Mouse (Mus musculus) kidney, embryonic 15.5 days (tissue): ENCODE results near the gene Rad18. TPM values are rescaled to one million over a fixed set of nuclear protein-coding genes. Genes with fewer than 3 reads are reported as not detected.

Experiments used
- ATAC-seq: fragments of 200-750 bp; cut with Nextera tagmentation; replicated peaks from 2 replicates; pipeline ENCODE4 v1.8.0; 2017; ENCODE audit warnings: moderate TSS enrichment; ENCODE audit not compliant: low FRiP score
- H3K27ac ChIP-seq: fragments of 300-500 bp; sonication (generic); 2 replicates; pipeline ENCODE4 v1.5.1; 2015; ENCODE audit warnings: mild to moderate bottlenecking, inconsistent platforms
- H3K27me3 ChIP-seq: fragments of 300-500 bp; sonication (generic); 2 replicates; pipeline ENCODE4 v1.6.1; 2015; ENCODE audit warnings: inconsistent platforms
- H3K36me3 ChIP-seq: fragments of 300-500 bp; sonication (generic); 2 replicates; pipeline ENCODE4 v1.6.1; 2015; ENCODE audit warnings: inconsistent platforms
- H3K4me1 ChIP-seq: fragments of 300-500 bp; sonication (generic); 2 replicates; pipeline ENCODE4 v1.6.1; 2015; ENCODE audit warnings: inconsistent platforms
- H3K4me2 ChIP-seq: fragments of 300-500 bp; sonication (generic); 2 replicates; pipeline ENCODE4 v1.6.1; 2015; ENCODE audit warnings: moderate library complexity, mild to moderate bottlenecking, inconsistent platforms
- H3K4me3 ChIP-seq: fragments of 300-500 bp; sonication (generic); replicated peaks from 2 replicates; pipeline ENCODE4 v1.5.1; 2015; ENCODE audit warnings: mild to moderate bottlenecking, inconsistent platforms
- H3K9ac ChIP-seq: fragments of 300-500 bp; sonication (generic); 2 replicates; pipeline ENCODE4 v1.6.1; 2015; ENCODE audit warnings: mild to moderate bottlenecking, inconsistent platforms
- H3K9me3 ChIP-seq: fragments of 300-500 bp; sonication (generic); replicated peaks from 2 replicates; pipeline ENCODE4 v1.6.1; 2016; ENCODE audit warnings: inconsistent platforms
- WGBS: fragments of 180-500 bp; shearing (Covaris S2); methylation state at CpG from one replicate; pipeline ENCODE4 v1.1.7; 2015; ENCODE audit warnings: mixed read lengths; 5-methylcytosine and 5-hydroxymethylcytosine counted together
- polyA plus RNA-seq: library from polyadenylated mRNA; unstranded; fragments of >200 nt; fragmentation: Nextera tagmentation; extraction: Ambion mirVana; gene quantifications from 2 replicates; pipeline ENCODE4 v1.2.1, GENCODE M21; 2015

The Rad18 gene
- polyA plus RNA-seq, 1 experiment from 2014 or later: 46.9 TPM

DNA sequence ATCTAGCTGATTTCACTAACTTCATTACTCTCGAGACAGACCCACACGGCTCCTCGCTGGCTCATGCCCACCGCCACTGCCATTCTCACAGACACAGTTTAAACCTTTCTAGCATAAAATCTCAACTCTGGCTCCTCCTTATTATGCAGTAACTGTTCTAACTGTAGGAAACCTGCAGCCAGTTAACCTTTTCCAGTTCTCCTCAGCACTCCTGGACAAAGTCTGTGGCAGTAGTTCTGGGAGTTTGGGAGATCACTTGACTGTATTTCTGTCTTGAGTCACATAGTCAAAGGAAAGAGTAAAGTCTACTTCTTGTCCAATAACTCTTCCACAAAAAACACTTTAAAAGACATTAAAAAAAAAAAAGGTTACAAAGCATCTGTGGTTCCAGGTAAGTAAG is 66.2 kb downstream of the Rad18 start:
- no peak overlapping the region for H3K4me2 ChIP-seq
- no peak for ATAC-seq
- H3K36me3 ChIP-seq: peaks cover 23% of the 10 kb centered on the region
- WGBS: 88% methylated on average over 4 of the region's 4 CpGs
- no peaks in the 10 kb centered on the region for H3K27me3 ChIP-seq
- H3K27ac ChIP-seq: no peak overlapping the region
- H3K4me1 ChIP-seq: no peaks in the 10 kb centered on the region
- H3K9me3 ChIP-seq: no peaks in the 10 kb centered on the region
- no peak overlapping the region for H3K4me3 ChIP-seq
- no peak overlapping the region for H3K9ac ChIP-seq

DNA sequence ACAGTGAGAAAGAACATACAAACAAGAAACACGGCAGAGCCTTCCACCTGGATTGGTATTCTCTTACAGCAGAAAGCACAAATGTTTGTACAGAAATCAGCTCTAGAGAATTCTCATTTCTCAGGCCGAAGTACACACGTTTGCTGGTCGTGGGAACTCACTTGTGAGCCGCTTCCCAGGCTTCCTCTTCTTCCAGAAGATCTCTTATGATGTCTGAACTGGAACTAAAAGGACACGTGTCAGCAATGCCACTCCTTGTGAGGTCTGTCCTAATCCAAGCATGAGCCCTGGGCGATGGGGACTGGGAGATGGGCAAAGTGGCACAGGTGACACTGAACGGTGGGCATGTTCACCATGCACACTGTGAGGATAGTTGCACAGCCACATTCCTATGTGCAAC is 68.2 kb downstream of the Rad18 start:
- Histone ChIP-seq H3K4me3 (no peak overlapping the region), H3K9me3 (no peaks in the 10 kb centered on the region), H3K27me3 (no peaks in the 10 kb centered on the region), H3K4me2 (no peak overlapping the region), H3K4me1 (no peaks in the 10 kb centered on the region), H3K36me3 (peaks cover 32% of the 10 kb centered on the region), H3K9ac (no peak overlapping the region), H3K27ac (no peak overlapping the region)
- 82% methylated on average over 8 of the region's 8 CpGs for WGBS
- 0 out of 2 replicates have a peak, but pooled peaks have one; percentile 18 for ATAC-seq

DNA sequence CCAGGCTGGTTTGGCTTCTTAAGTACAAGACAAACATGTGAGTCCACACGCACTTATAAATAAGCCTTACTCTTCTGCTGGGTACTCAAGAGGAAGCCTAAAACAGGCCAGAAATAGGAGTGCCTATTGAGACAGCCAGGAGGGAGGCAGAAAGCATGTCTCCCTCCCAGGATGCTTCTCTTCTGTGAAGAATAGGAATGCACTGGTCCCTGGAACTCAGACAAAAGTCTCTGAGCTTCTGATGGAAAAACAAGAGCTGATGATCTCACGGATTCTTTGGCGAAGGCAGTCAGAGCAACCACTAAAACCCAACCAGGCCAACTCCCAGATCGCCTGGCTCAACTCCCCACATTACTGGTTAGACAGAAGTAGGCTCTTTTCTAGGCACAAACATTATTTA is 74.2 kb downstream of the Rad18 start:
- no peak overlapping the region for H3K9ac ChIP-seq
- no peaks in the 10 kb centered on the region for H3K27me3 ChIP-seq
- no peak overlapping the region for H3K4me2 ChIP-seq
- ATAC-seq: no peak
- no peak overlapping the region for H3K27ac ChIP-seq
- H3K36me3 ChIP-seq: peaks cover 31% of the 10 kb centered on the region
- H3K9me3 ChIP-seq: no peaks in the 10 kb centered on the region
- WGBS: 85% methylated on average over 4 of the region's 4 CpGs
- no peaks in the 10 kb centered on the region for H3K4me1 ChIP-seq
- H3K4me3 ChIP-seq: no peak overlapping the region

DNA sequence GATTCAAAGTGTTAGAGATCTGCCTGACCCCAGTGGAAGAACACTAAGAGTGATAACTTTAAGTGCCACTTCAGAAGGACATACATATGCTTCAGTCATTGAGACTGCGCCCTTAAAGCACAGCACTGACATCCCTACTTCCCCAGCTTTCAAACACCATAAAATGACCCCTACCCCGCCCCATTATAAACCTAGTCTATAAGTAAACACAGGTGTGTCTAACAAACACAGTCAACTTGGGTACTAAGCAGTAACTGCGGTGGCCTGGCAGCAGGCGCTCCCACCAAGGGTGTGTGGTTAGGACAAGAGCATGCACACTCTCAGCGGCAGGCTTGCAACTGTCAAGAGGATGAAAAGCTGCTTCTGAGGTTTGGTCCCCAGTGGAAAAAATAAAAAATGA is 76.5 kb downstream of the Rad18 start:
- Histone ChIP-seq H3K4me3 (no peak overlapping the region), H3K9ac (no peak overlapping the region), H3K4me2 (no peak overlapping the region), H3K9me3 (no peaks in the 10 kb centered on the region), H3K27ac (no peak overlapping the region), H3K36me3 (peaks cover 24% of the 10 kb centered on the region), H3K4me1 (no peaks in the 10 kb centered on the region), H3K27me3 (no peaks in the 10 kb centered on the region)
- no peak for ATAC-seq
- 75% methylated on average over 5 of the region's 5 CpGs for WGBS

DNA sequence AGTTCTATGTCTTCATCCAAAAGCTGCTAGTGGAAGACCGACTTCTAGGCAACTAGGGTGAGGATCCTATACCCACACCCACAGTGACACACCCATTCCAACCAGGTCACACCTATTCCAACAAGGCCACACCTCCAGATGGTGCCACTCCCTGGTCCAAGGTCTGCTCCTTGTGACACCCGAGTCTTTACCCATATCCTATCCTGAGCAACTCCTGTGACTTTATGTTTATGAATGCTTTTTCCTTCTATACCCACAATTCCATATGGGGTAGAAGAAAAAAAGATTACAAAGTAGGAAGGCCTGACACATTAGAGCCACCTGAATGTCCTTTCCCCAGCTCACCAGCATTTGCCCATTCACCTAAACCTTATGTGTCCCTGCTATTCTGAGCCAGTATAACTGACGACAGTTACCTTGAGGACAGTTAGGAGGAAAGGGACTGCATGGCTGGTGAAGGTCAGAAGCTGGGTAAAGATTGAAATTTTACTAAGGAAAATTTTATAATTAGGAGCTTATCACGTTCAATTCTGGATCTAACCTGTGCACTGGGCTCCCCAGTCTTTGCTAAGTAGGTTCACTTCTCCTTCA is 78.7 kb downstream of the Rad18 start:
- no peak overlapping the region for H3K27ac ChIP-seq
- H3K9ac ChIP-seq: no peak overlapping the region
- no peak overlapping the region for H3K4me2 ChIP-seq
- H3K27me3 ChIP-seq: no peaks in the 10 kb centered on the region
- no peaks in the 10 kb centered on the region for H3K9me3 ChIP-seq
- H3K36me3 ChIP-seq: peaks cover 11% of the 10 kb centered on the region
- no peaks in the 10 kb centered on the region for H3K4me1 ChIP-seq
- WGBS: 92% methylated on average over 4 of the region's 4 CpGs
- no peak for ATAC-seq
- H3K4me3 ChIP-seq: no peak overlapping the region

DNA sequence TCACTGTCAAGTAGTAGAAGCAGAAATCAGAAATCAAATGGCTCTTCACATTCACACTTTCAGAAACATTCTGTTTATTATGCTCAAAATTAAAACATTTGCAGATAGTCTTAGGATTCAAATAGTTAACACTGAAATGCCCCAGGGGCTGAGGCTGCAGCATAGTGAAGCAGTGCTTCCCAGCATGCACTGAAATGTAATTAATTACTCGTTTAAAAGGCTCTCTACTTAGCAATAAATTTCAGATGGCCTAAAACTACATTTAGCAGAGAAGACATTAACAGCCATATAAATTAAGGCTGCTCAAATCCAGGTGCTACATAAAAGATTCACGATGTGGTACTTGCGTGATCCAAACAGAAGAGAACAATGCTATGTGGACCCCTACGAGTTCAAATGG is 87.5 kb downstream of the Rad18 start:
- no peak overlapping the region for H3K4me3 ChIP-seq
- no peaks in the 10 kb centered on the region for H3K9me3 ChIP-seq
- H3K4me1 ChIP-seq: peaks cover 5% of the 10 kb centered on the region; the same call in 1 of the 2 replicates
- H3K9ac ChIP-seq: no peak overlapping the region
- H3K27ac ChIP-seq: 0 out of 2 replicates have a peak overlapping the region, but pooled peaks have one; percentile 32
- WGBS: 34% methylated on average over 4 of the region's 4 CpGs
- ATAC-seq: 0 out of 2 replicates have a peak, but pooled peaks have one; percentile 29
- H3K36me3 ChIP-seq: no peaks in the 10 kb centered on the region
- H3K27me3 ChIP-seq: no peaks in the 10 kb centered on the region
- H3K4me2 ChIP-seq: no peak overlapping the region

DNA sequence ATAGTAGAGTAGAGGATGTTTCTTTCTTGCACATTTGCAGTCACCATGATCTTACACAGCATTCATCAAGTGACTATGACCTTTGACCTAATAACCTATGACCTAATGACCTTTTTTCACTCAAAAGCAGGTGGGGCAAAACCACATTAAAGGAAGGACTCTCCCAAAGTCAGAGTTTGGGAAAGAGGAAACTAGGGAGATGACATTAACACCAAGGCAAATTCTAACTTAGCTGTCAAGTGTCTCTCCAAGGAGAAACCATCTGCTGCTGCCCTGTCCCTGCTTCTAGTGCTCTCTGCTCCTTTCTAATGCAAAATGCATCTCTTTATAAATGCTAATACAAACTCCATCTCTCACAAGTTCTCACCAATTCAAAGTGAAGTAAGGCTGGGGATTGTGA is 92.6 kb downstream of the Rad18 start:
- ATAC-seq: no peak
- H3K4me1 ChIP-seq: no peaks in the 10 kb centered on the region

DNA sequence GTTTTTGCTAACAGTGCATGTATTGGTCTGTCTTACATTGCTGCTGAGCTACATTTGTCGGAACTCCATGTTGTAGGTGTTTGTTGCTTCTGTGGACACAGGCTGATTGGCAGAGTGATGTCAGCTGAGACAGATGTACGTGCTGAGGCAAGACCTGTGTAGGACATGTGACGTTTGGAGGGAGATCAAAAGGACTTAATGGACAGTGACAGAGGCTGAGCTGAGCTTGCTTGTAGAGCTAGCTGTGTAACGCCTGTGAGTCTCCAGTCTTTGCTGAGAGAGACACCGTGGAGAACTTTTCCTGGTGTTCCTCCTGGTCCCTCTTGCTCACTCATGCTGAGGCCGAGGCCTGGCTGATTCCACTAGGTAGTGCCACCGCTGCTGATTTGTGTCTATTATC is 101.5 kb downstream of the Rad18 start:
- Histone ChIP-seq H3K27me3 (no peaks in the 10 kb centered on the region), H3K27ac (no peak overlapping the region), H3K4me3 (no peak overlapping the region), H3K36me3 (no peaks in the 10 kb centered on the region), H3K9ac (no peak overlapping the region), H3K9me3 (no peaks in the 10 kb centered on the region), H3K4me1 (no peaks in the 10 kb centered on the region), H3K4me2 (no peak overlapping the region)
- WGBS: 84% methylated on average over 7 of the region's 7 CpGs
- ATAC-seq: no peak

More for the DNA sequence above, 92.6 kb downstream of the Rad18 start:
- Histone ChIP-seq H3K9ac (no peak overlapping the region), H3K36me3 (no peaks in the 10 kb centered on the region), H3K27ac (no peak overlapping the region), H3K9me3 (no peaks in the 10 kb centered on the region), H3K4me3 (no peak overlapping the region), H3K4me2 (no peak overlapping the region), H3K27me3 (no peaks in the 10 kb centered on the region)

DNA sequence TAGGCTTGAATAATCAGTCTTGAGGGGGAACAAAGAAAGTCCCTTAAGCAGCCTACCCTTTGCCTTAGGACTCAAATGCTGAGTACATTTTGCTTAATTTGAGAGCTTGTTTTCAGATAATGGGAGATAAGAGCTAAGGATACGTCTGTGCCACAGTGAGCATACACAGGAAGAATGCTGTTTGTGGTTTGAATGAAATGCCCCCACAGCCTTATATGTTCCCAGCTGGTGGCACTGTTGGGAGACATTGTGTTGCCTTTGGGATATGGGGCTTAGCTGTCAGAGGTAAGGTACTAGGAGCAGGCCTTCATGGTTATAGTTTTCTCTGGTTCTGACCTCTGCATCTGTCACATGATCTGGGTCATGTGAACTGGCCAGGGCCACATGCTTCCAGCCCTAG is 108.6 kb downstream of the Rad18 start:
- Histone ChIP-seq H3K27ac (no peak overlapping the region), H3K4me2 (no peak overlapping the region), H3K27me3 (no peaks in the 10 kb centered on the region), H3K4me3 (no peak overlapping the region), H3K9me3 (no peaks in the 10 kb centered on the region), H3K4me1 (no peaks in the 10 kb centered on the region), H3K36me3 (no peaks in the 10 kb centered on the region), H3K9ac (no peak overlapping the region)
- no peak for ATAC-seq
- WGBS: 81% methylated on average over 1 of the region's 1 CpGs

DNA sequence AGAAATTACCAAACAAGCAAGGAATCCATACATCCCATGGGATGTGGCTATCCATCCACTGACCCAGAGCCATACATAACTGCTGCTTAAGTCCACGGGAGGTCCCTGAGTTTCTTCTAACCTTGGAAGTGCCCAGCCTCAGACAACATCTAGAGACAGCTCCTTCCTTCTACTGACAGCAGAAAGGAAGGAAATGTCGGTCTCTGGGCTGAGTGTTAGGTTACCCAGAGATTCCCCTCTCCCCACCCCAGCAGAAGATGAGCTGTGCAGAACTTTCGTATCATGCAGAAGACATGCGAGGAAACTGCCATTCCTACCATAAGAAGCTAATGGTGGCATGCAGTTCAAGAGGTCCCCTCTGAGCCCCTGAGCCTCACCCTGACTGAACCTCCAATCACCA is 109.5 kb downstream of the Rad18 start:
- H3K36me3 ChIP-seq: no peaks in the 10 kb centered on the region
- H3K27ac ChIP-seq: no peak overlapping the region
- H3K9me3 ChIP-seq: no peaks in the 10 kb centered on the region
- WGBS: 75% methylated on average over 4 of the region's 4 CpGs
- ATAC-seq: no peak
- H3K27me3 ChIP-seq: no peaks in the 10 kb centered on the region
- H3K4me2 ChIP-seq: no peak overlapping the region
- no peaks in the 10 kb centered on the region for H3K4me1 ChIP-seq
- no peak overlapping the region for H3K4me3 ChIP-seq
- H3K9ac ChIP-seq: no peak overlapping the region

DNA sequence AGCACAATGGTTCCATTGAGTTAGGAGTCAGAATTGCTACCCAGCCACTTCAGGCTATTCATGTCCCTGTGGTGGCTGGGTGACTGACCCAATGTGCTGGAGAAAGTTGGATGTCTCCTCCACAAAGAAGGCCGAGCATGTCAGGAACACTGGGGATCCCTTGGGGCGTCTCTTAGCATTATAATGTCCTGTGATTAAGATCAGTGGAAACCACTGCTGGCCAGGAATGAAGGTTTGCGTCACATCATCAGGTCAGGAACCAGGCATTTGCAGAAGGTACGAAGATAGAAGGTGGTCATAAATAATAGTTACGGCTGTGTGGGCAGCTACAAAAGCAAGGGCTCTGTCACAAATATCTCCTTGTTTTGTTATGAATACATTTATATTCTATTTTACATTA is 111.5 kb downstream of the Rad18 start:
- Histone ChIP-seq H3K4me1 (no peaks in the 10 kb centered on the region), H3K36me3 (no peaks in the 10 kb centered on the region), H3K27me3 (no peaks in the 10 kb centered on the region), H3K4me3 (no peak overlapping the region), H3K9ac (no peak overlapping the region), H3K4me2 (no peak overlapping the region), H3K9me3 (no peaks in the 10 kb centered on the region), H3K27ac (no peak overlapping the region)
- 76% methylated on average over 5 of the region's 5 CpGs for WGBS
- ATAC-seq: no peak

DNA sequence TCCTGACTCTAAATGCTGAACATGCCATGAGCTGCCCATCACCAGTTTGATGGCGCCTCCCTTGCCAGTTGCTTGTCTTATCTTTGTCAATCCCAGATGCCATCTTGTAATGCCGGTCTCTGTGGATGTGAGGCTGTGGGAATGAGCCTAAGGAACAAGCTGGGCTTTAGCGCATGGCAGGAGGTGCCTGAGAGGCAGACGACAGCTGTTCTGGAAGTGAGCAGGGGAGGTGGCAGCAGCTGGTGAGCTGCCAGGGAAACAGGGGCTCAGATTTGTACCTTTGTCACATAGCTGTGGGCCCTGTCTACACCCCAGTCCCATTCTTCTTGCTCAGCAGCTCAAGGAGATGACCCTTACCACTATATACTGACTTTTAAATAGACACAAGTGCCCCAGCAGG is 114.5 kb downstream of the Rad18 start:
- WGBS: 72% methylated on average over 4 of the region's 4 CpGs
- H3K4me2 ChIP-seq: no peak overlapping the region
- H3K9ac ChIP-seq: no peak overlapping the region
- no peaks in the 10 kb centered on the region for H3K4me1 ChIP-seq
- no peaks in the 10 kb centered on the region for H3K36me3 ChIP-seq
- H3K27me3 ChIP-seq: no peaks in the 10 kb centered on the region
- no peak overlapping the region for H3K27ac ChIP-seq
- no peak for ATAC-seq
- H3K9me3 ChIP-seq: no peaks in the 10 kb centered on the region
- H3K4me3 ChIP-seq: no peak overlapping the region

DNA sequence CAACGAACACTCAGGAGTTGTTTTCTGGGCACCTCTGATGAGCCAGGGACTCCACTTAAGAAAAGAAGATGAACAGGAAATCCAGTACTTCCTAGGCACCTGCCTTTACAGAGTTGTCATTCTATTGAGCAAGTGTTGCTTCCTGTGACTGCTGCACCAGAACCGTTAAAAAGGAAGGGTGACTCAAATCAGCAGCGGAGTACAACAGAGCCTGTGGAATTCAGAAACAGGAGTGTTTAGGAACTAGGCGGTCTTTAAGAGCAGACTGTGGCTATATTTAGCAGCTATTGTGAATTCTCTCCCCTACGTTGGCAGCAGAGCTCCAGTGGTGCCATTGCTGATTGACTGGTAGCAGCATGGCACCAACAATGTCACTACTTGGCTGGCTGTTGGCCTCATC is 119.3 kb downstream of the Rad18 start:
- no peak for ATAC-seq
- H3K27ac ChIP-seq: no peak overlapping the region
- H3K9ac ChIP-seq: no peak overlapping the region
- no peaks in the 10 kb centered on the region for H3K27me3 ChIP-seq
- H3K36me3 ChIP-seq: no peaks in the 10 kb centered on the region
- WGBS: 69% methylated on average over 5 of the region's 5 CpGs
- H3K4me1 ChIP-seq: no peaks in the 10 kb centered on the region
- no peak overlapping the region for H3K4me2 ChIP-seq
- no peaks in the 10 kb centered on the region for H3K9me3 ChIP-seq
- no peak overlapping the region for H3K4me3 ChIP-seq
